Mouse (Mus musculus): Measurements from ENCODE around the gene Bicra.

Bicra gene

DNA sequence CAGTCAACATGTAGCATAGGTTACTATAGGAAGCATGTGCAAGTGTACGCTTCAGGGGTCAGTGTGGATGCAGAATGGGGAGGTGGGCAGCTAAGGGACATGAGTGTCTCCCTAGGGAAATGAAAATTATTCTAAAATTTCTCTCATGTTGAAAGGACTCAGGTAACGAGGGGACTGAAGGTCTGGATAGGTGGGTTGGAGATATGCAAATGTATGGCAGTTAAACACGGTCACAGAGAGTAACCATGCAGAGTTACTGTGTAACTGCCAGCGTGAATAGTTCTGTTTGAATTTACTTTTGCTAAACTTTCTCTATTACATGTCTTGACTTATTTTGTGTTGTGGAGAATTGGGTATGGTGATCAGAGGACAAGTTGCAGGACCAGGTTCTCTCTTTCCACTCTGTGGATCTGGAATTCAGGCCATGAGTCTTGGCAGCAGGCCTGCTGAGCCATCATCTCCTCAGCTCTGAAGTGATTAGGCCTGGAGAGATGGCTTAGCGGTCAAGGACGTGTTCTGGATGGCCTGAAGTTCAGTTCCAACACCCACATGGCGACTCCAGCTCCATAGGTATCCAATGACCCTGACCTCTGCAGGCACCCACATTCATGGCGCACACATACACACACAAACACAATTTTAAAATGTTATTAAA lies 33.1 kb downstream of the Bicra start:
- no peak for DNase-seq (ENCODE audit: low spot score in 2 of 2)

GRCm38 (mm10) chr7:16013722-16014275 lies 33.9 kb downstream of the Bicra start:
- no peak for DNase-seq (ENCODE audit: low spot score in 2 of 2)

DNA sequence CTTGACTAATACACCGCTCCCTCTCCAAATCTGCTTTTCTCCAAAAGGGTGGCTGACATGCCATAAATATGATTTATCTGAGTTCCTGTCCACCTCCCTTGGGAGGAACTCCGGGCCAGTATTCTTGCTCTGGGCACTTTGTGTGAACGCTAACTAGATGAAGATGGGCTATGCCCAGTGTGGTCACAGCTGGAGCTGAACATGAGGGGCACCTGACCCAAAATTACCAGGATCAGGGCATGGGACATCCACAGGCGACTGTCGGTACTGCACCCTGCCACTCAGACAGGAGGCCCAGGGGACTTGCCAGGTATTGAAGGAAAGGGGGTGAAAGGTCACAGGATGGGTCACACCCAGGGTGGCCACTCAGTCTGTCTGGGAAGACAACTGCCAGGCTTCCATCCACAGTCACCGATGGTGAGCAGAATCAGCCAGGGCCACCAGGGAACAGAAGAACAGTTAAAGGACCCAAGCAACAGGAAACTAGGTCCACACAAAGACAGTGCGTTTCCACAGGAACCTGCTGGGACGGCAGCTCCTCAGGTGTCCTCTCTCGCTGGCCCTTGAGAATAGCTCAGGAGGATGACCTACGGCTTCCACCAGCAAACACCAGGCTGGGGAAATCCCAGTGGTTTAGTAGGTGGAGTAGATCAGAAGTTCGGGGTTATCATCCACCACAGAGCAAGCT lies 35.0 kb downstream of the Bicra start:
- no peak for DNase-seq (ENCODE audit: low spot score in 2 of 2)

- no peak for DNase-seq (ENCODE audit: low spot score in 2 of 2)
These were observed 36.2 kb downstream of the Bicra start for GRCm38 (mm10) chr7:16011418-16012085.

DNA sequence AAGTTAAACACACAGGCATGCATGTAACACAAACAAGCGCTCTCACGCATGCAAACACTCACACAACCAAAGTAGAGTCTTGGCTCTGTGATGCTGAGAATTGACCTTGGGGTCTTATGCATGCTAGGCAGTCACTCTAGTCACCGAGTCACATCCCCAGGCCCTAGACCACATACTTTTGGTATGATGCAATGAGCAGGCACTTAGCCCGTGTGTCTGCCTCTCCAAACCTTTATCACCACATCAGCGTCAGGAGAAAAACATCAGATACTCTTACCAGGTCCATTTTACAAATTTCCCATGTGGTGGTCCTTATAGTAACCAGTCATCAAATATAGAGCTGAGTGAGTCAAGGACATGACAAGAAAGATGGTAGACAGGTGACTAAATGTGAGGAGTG lies 37.1 kb downstream of the Bicra start:
- no peak for DNase-seq (ENCODE audit: low spot score in 2 of 2)

- DNase-seq (ENCODE audit: low spot score in 2 of 2), result no peak
These were observed 38.1 kb downstream of the Bicra start for GRCm38 (mm10) chr7:16009636-16010035.

- no peak for DNase-seq (ENCODE audit: low spot score in 2 of 2)
These were observed 42.7 kb downstream of the Bicra start for GRCm38 (mm10) chr7:16005020-16005419.

DNA sequence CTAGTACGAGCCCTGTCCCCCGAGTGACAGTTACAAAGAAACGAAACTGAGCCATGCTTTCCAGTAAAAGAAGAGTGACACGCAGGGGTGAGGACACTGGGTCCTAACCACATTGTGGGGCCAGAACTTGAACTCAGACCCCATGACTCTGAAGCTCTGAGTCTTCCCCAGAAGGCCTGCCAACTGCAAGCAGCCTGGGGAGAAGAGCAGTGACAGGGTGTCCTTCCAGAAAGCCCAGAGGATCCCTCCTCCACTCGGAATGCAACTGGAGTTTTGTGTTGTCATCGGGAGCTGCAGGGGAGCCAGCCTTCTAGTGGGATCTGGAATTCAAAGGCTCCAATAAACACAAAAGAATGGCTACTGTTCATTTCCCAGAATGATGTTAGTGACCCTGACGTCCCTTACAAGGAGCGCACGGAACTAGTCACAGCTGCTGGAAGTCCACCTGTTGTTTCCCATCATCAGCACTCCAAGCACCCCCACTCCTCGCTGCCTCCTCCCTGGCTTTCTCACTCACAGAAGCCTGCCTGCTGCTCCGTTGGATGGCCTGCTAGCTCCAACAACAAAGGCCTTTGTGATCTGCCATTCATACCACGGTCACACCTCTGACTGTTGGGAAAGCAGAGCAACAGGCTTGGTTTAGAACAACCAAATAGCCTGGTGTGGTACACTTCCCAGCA lies 43.4 kb downstream of the Bicra start:
- no peak for DNase-seq (ENCODE audit: low spot score in 2 of 2)

- DNase-seq (ENCODE audit: low spot score in 2 of 2), result no peak
These were observed 44.7 kb downstream of the Bicra start for GRCm38 (mm10) chr7:16003032-16003431.

DNA sequence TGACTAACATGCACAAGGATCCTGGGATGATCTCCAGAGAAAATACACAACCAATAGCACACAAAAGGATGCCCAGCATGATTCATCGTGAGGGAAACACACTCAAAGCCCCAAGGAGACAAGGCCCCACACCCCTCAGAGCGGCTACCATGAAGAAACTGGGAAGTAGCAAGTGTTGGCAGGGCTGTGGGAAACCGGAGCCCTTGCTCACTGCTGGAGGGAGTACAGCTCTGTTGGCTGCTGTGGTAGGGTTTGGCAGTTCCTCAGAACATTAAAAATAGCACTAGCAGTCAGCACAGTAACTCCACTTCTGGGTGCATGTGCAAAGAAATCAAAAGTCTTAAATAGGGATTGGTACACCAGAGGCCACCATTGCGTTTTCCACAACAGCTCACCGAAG lies 45.5 kb downstream of the Bicra start:
- DNase-seq (ENCODE audit: low spot score in 2 of 2), result peak; percentile 72 to 85

GRCm38 (mm10) chr7:16001691-16002090 lies 46.0 kb downstream of the Bicra start:
- no peak for DNase-seq (ENCODE audit: low spot score in 2 of 2)

DNA sequence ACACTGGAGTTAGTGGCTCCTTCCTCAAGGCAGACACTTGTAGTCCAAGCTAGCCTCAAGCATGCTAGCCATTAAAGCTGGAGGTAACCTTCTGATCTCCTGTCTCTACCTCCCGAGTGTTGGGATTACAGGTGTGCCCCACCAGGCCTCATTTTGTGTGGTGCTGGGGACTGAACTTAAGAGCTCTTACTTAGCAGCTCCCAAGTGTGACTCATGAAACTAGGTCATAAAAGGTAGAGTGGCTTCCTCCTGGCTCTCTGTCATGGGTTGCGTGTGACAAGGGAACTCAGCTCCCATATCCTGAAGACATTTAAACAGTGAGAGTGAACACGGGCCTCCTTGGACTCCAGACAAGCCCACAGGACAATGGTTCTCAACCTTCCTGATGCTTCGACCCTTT lies 53.9 kb downstream of the Bicra start:
- no peak for DNase-seq (ENCODE audit: low spot score in 2 of 2)

DNA sequence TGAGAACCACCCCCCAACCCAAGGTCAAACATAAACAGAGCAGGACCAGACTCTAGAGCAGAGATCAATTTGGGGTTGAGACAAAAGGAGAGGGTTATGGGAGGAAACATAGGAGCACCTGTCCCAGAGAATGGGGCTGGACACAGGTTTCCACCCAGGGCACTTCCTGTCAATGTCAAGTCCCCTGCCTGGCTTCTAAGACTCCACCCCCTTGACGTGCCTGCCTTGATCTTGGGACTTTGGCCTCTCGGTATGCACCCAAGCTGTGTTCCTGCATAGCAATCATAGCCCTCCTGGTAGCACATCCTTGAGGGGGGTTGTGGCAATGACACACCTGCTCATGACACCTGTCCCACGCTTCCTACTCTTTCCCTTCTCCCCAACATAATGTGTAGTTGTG lies 54.6 kb downstream of the Bicra start:
- no peak for DNase-seq (ENCODE audit: low spot score in 2 of 2)

- no peak for DNase-seq (ENCODE audit: low spot score in 2 of 2)
These were observed 56.0 kb downstream of the Bicra start for GRCm38 (mm10) chr7:15991764-15992163.

GRCm38 (mm10) chr7:15987661-15988356 lies 59.9 kb downstream of the Bicra start:
- DNase-seq (ENCODE audit: low spot score in 2 of 2), result peak in 1 of 2 experiments; percentile 35

DNA sequence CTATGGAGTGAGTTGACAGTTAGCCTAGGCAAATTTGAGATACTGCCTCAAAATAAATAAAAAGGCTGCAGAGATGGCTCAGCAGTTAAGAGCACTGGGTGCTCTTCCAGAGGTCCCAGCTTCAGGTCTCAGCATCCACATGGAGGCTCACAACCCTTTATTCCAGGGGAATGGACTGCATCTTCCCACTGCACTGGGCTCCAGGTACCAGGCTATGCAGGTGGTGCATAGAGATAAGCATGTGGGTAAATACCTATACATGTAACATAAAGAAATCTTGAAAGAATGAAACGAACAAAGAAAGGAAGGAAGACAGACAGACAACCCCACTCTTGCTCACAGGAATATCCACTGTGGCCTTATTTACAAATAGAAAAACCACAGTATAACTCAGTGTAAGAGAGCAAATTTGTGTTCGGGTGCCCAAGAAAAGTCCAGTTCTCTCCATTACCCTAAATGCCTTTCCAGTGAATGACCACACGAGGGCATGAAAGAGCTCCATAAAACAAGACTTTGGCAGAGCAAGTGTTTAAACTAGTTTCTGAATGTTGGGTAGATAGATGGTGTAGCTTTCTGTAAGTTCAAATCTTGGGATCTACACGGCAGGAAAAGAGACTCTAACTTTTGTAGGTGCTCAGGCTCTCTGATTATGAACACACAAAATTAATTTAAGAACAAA lies 64.9 kb downstream of the Bicra start:
- DNase-seq (ENCODE audit: low spot score in 2 of 2), result peak in 1 of 2 experiments; percentile 48

DNA sequence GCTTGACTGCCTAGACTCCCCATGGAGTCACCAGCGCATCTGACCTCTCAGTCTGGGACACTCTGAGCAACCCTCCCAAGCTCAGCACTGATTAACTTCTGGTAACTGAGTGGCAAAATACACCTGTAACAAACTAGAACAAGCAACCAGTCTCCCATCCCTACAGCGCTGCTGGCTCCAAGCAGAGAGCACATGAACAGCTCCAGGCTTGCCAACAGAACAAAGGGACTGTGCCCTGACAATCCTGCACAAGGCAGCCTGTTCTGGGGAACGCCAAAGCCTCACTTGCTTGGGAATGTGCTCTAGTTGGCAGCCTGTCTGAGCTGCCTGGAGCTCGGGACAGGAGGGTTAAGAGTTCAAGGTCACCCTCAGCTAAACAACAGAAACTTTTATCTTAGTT lies 66.2 kb downstream of the Bicra start:
- DNase-seq (ENCODE audit: low spot score in 2 of 2), result no peak

- DNase-seq (ENCODE audit: low spot score in 2 of 2), result peak in 1 of 2 experiments; percentile 52
These were observed 67.5 kb downstream of the Bicra start for GRCm38 (mm10) chr7:15980246-15980645.

GRCm38 (mm10) chr7:15975904-15976303 lies 71.8 kb downstream of the Bicra start:
- DNase-seq (ENCODE audit: low spot score in 2 of 2), result peak in 1 of 2 experiments; percentile 45

- DNase-seq (ENCODE audit: low spot score in 2 of 2), result no peak
These were observed 72.3 kb downstream of the Bicra start for GRCm38 (mm10) chr7:15975451-15975850.

DNA sequence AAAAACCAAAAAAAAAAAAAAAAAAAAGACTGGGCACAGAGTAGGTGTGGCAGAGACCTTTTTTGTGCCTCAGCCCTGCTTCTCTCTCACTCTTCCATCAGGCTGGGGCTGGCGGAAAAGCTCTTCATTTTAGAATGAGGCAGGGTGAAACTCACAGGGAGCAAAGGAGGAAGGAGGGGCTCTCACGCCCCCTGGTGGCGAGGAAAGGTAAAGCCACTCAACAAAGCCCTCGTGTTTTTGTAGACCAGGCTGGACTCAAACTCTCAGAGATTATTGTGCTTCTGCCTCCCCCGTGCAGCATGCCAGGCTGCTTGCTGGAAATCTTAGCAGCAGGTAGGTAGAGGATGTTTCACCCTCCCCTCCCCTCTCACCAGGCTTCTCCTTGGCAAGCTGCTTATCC lies 73.0 kb downstream of the Bicra start:
- DNase-seq (ENCODE audit: low spot score in 2 of 2), result peak; percentile 43 to 69
